ENCODE assay signal across 22 mouse cellular contexts in genomic region chr12:86672507-86672906, GRCm38 (mm10). TPM values are rescaled to one million over a fixed set of nuclear protein-coding genes. Genes with fewer than 3 reads are reported as not detected.
DNase-seq lines count a peak whose midpoint lies in the region; ATAC-seq and TF ChIP-seq lines count a peak whose summit lies in the region.
"Had no signal": no experiment of that assay in that cellular context is flagged by ENCODE, and none has a peak within 500 bp of the region (broad histone marks: within the 10 kb centered on the region; RNA-seq: fewer than 3 reads in every experiment).

No protein-coding gene starts in this region.

- H3K4me3 ChIP-seq in embryonic facial prominence, embryonic 14.5 days (ENCODE audit: low read depth, low read length), result no peak overlapping the region
- no peak overlapping the region for H3K4me3 ChIP-seq in embryonic facial prominence, embryonic 10.5 days
- H3K4me3 ChIP-seq in heart, embryonic 12.5 days, result no peak overlapping the region
- no peak overlapping the region for H3K4me3 ChIP-seq in heart, embryonic 13.5 days
- H3K4me3 ChIP-seq in myocyte, result no peak overlapping the region

- no peaks in the 10 kb centered on the region for H3K4me1 ChIP-seq in embryonic facial prominence, embryonic 14.5 days (ENCODE audit: control insufficient read depth, insufficient read depth, low read length)
- H3K4me1 ChIP-seq in embryonic facial prominence, embryonic 10.5 days, result no peaks in the 10 kb centered on the region
- peaks cover 11% of the 10 kb centered on the region for H3K4me1 ChIP-seq in heart, embryonic 12.5 days (replicated peaks)
- peaks cover 12% of the 10 kb centered on the region for H3K4me1 ChIP-seq in heart, embryonic 13.5 days

- no peak for TF ChIP-seq POLR2A in myocyte (IDR thresholded peaks at IDR 0.05; ENCODE audit: insufficient read length, low read depth)

- no peaks in the 10 kb centered on the region for H3K79me2 ChIP-seq in myocyte (ENCODE audit: control insufficient read depth, insufficient read depth)

- 0 out of 2 replicates have a peak, but pooled peaks have one; percentile 22 for ATAC-seq in embryonic facial prominence, embryonic 14.5 days (ENCODE audit: low read depth)
- no peak for ATAC-seq in heart, embryonic 12.5 days (ENCODE audit: insufficient number of reproducible peaks, low FRiP score)
- no peak for ATAC-seq in heart, embryonic 13.5 days (ENCODE audit: extremely low read depth, insufficient number of reproducible peaks, low FRiP score, low TSS enrichment)
- ATAC-seq: activated CD4-positive, CD25-positive, alpha-beta regulatory T cell, adult 4 months; CD4-positive, CD25-positive, alpha-beta regulatory T cell, adult 4 months; Patski had no signal

- H3K9ac ChIP-seq in embryonic facial prominence, embryonic 14.5 days (ENCODE audit: low read depth, low read length), result no peak overlapping the region
- no peak overlapping the region for H3K9ac ChIP-seq in heart, embryonic 12.5 days
- H3K9ac ChIP-seq in heart, embryonic 13.5 days, result peak overlapping the region; percentile 50; the same call in 1 of the 2 replicates

- no peak overlapping the region for H3K4me2 ChIP-seq in embryonic facial prominence, embryonic 14.5 days (ENCODE audit: low read depth, low read length)
- no peak overlapping the region for H3K4me2 ChIP-seq in heart, embryonic 12.5 days
- no peak overlapping the region for H3K4me2 ChIP-seq in heart, embryonic 13.5 days
- H3K4me2 ChIP-seq in myocyte (ENCODE audit: low read depth), result no peak overlapping the region

- 61% methylated on average over 5 of the region's 5 CpGs for WGBS in embryonic facial prominence, embryonic 14.5 days
- 77% methylated on average over 5 of the region's 5 CpGs for WGBS in embryonic facial prominence, embryonic 10.5 days
- 42% methylated on average over 5 of the region's 5 CpGs for WGBS in heart, embryonic 12.5 days
- WGBS in heart, embryonic 13.5 days, result 33% methylated on average over 5 of the region's 5 CpGs

- no peak for DNase-seq in embryonic facial prominence, embryonic 14.5 days (ENCODE audit: low spot score)
- DNase-seq in embryonic facial prominence, embryonic 10.5 days (ENCODE audit: low spot score), result no peak
- no peak for DNase-seq in heart, adult 9 months (ENCODE audit: low spot score in 2 of 2)
- no peak for DNase-seq in heart, adult 8-10 months (ENCODE audit: low spot score)
- no peak for DNase-seq in layer of hippocampus, adult 9-11 months
- DNase-seq: adrenal gland, adult 2 months; adrenal gland, adult 8-10 months; adrenal gland, postnatal 10 days; adrenal gland, postnatal 14 days; adrenal gland, postnatal 25 days; adrenal gland, postnatal 36 days; B cell, adult 2 months; cerebellum, adult 11 months; cerebellum, adult 11-12 months had no signal

- H3K27ac ChIP-seq in embryonic facial prominence, embryonic 14.5 days (replicated peaks; ENCODE audit: low read depth, low read length), result no peak overlapping the region
- no peak overlapping the region for H3K27ac ChIP-seq in embryonic facial prominence, embryonic 10.5 days (replicated peaks)
- 0 out of 2 replicates have a peak overlapping the region, but pooled peaks have one; percentile 6 for H3K27ac ChIP-seq in heart, embryonic 12.5 days (ENCODE audit: poor library complexity, severe bottlenecking)
- H3K27ac ChIP-seq in heart, embryonic 13.5 days (replicated peaks), result no peak overlapping the region

- no peaks in the 10 kb centered on the region for H3K36me3 ChIP-seq in embryonic facial prominence, embryonic 14.5 days (ENCODE audit: control insufficient read depth, insufficient read depth, low read length)
- H3K36me3 ChIP-seq in embryonic facial prominence, embryonic 10.5 days (replicated peaks), result no peaks in the 10 kb centered on the region
- no peaks in the 10 kb centered on the region for H3K36me3 ChIP-seq in heart, embryonic 12.5 days
- H3K36me3 ChIP-seq in heart, embryonic 13.5 days, result no peaks in the 10 kb centered on the region
- no peaks in the 10 kb centered on the region for H3K36me3 ChIP-seq in myocyte (ENCODE audit: control insufficient read depth, insufficient read depth)
- H3K36me3 ChIP-seq: G1E had no signal

- H3ac ChIP-seq in myocyte (ENCODE audit: control insufficient read depth, insufficient read length), result no peak overlapping the region

- no peaks in the 10 kb centered on the region for H3K27me3 ChIP-seq in embryonic facial prominence, embryonic 14.5 days (replicated peaks; ENCODE audit: control insufficient read depth, insufficient read depth, low read length)
- peaks cover 9% of the 10 kb centered on the region for H3K27me3 ChIP-seq in embryonic facial prominence, embryonic 10.5 days (replicated peaks; ENCODE audit: low read depth, poor library complexity, severe bottlenecking)
- H3K27me3 ChIP-seq in heart, embryonic 12.5 days (replicated peaks), result no peaks in the 10 kb centered on the region
- H3K27me3 ChIP-seq in heart, embryonic 13.5 days (replicated peaks), result 0 out of 2 replicates have a peak, but pooled peaks cover 1% of the 10 kb centered on the region
- peaks cover 23% of the 10 kb centered on the region for H3K27me3 ChIP-seq in myocyte (ENCODE audit: control insufficient read depth, insufficient read depth, insufficient read length)
- H3K27me3 ChIP-seq: CH12.LX had no signal

- no peaks in the 10 kb centered on the region for H3K9me3 ChIP-seq in embryonic facial prominence, embryonic 14.5 days (ENCODE audit: control insufficient read depth, low read length)
- no peaks in the 10 kb centered on the region for H3K9me3 ChIP-seq in embryonic facial prominence, embryonic 10.5 days
- H3K9me3 ChIP-seq in heart, embryonic 12.5 days (replicated peaks), result peaks cover 4% of the 10 kb centered on the region; the same call in 1 of the 2 replicates
- H3K9me3 ChIP-seq in heart, embryonic 13.5 days, result no peaks in the 10 kb centered on the region
- H3K9me3 ChIP-seq: G1E had no signal

TF ChIP-seq in myocyte, 11 proteins besides CTCF, POLR2A, EP300 and RAD21:
- TF ChIP-seq TCF3 (IDR thresholded peaks at IDR 0.05; ENCODE audit: insufficient read length, low read depth) (no peak), SRF (IDR thresholded peaks at IDR 0.05; ENCODE audit: control insufficient read depth, insufficient read length, low read depth) (no peak), MAX (IDR thresholded peaks at IDR 0.05; ENCODE audit: low read depth) (no peak), REST (IDR thresholded peaks at IDR 0.05; ENCODE audit: insufficient read depth, insufficient read length) (no peak), MYOG (IDR thresholded peaks at IDR 0.05; ENCODE audit: control insufficient read depth in 1 of 3, insufficient read depth in 1 of 3, insufficient read length in 2 of 3, low read depth in 2 of 3) (peak in 2 of 3 experiments; percentile 59 to 79), USF1 (IDR thresholded peaks at IDR 0.05; ENCODE audit: low read depth) (no peak), TCF12 (IDR thresholded peaks at IDR 0.05; ENCODE audit: insufficient read depth, poor library complexity, severe bottlenecking) (no peak), CEBPB (IDR thresholded peaks at IDR 0.05; ENCODE audit: insufficient read depth, poor library complexity, severe bottlenecking) (no peak), MYOD1 (IDR thresholded peaks at IDR 0.05; ENCODE audit: control insufficient read depth in 1 of 3, insufficient read length in 2 of 3, low read depth in 2 of 3) (peak in 2 of 3 experiments; percentile 18 to 33), E2F4 (IDR thresholded peaks at IDR 0.05; ENCODE audit: insufficient read depth) (no peak), POLR2AphosphoS2 (IDR thresholded peaks at IDR 0.05; ENCODE audit: insufficient read length, low read depth) (no peak)

RNA-seq across cellular contexts. Expression of gene Vash1, which starts 6.0 kb away (rescaled TPM):
- polyA plus RNA-seq in embryonic facial prominence, embryonic 14.5 days (2014; fragmentation: Nextera tagmentation; extraction: Ambion mirVana), result 11.0 and 12.3 TPM in 2 replicates
- polyA plus RNA-seq in embryonic facial prominence, embryonic 10.5 days (2016; fragmentation: Nextera tagmentation; extraction: Ambion mirVana), result 13.5 and 14.7 TPM in 2 replicates
- polyA plus RNA-seq in heart, embryonic 12.5 days (2016; fragmentation: Nextera tagmentation; extraction: Ambion mirVana), result 10.5 and 11.6 TPM in 2 replicates
- polyA plus RNA-seq in heart, embryonic 13.5 days (2015; fragmentation: Nextera tagmentation; extraction: Ambion mirVana), result 9.3 and 9.8 TPM in 2 replicates
- total RNA-seq in heart, adult 8-10 months (2022), result 10 to 100 TPM in 3 of 4 experiments, 1 to 10 TPM in 1; 6.6 to 16.3 (median 13.3) TPM
- 1.6 TPM for polyA plus RNA-seq in myocyte (2012; fragmentation: generic; extraction: Trizol)
- total RNA-seq: G1E had no signal
- polyA plus RNA-seq: CD4-positive, CD25-positive, alpha-beta regulatory T cell, adult 4 months; G1E had no signal

RNA-seq across cellular contexts. Expression of gene Angel1, which starts 53.8 kb away (rescaled TPM):
- polyA plus RNA-seq in embryonic facial prominence, embryonic 14.5 days (2014; fragmentation: Nextera tagmentation; extraction: Ambion mirVana), result 12.9 TPM in 2 replicates
- 14.3 and 15.5 TPM in 2 replicates for polyA plus RNA-seq in embryonic facial prominence, embryonic 10.5 days (2016; fragmentation: Nextera tagmentation; extraction: Ambion mirVana)
- polyA plus RNA-seq in heart, embryonic 12.5 days (2016; fragmentation: Nextera tagmentation; extraction: Ambion mirVana), result 10.6 and 12.3 TPM in 2 replicates
- 9.6 TPM in 2 replicates for polyA plus RNA-seq in heart, embryonic 13.5 days (2015; fragmentation: Nextera tagmentation; extraction: Ambion mirVana)
- 1 to 10 TPM; 2.9 to 4.6 (median 3.8) TPM for total RNA-seq in heart, adult 8-10 months (2022)
- 3.0 TPM for polyA plus RNA-seq in myocyte (2012; fragmentation: generic; extraction: Trizol)
